Mouse (Mus musculus): ENCODE measurements around the gene Coq2.

The Coq2 gene

DNA sequence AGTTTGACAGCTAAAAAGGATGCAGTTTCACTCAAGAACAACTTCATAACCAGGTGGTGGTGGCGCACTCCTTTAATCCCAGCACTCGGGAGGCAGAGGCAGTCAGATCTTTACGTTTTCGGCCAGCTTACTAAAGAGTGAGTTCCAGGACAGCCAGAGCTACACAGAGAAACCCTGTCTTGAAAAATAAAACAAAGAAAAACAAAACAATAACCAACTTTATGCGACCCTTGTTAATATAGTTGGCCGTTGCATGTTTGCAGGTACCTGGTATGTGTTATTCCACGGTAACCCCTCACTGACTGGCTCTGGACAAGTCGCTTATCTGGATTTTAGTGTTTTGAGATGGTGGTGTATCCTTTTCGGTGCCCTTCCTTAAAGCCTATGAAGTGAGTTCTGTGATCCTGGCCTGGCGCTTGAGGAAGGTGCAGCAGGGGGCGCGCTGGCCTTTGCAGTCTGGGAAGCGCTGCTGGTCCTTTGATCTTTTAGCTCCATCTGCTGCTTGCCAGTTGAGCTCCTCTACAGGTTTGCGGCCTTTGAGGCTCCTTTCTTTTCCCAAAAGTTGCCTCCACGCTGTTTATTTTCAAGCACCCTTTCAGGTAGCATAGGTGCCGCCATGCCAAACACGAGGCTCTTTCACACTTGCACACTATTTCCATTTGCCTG lies at the start of gene Coq2:
TSS of gene Coq2 (minus strand) at position 430 of the 666 bp plus-strand sequence.
- peak; percentile 89 for DNase-seq (ENCODE audit: low spot score)

DNA sequence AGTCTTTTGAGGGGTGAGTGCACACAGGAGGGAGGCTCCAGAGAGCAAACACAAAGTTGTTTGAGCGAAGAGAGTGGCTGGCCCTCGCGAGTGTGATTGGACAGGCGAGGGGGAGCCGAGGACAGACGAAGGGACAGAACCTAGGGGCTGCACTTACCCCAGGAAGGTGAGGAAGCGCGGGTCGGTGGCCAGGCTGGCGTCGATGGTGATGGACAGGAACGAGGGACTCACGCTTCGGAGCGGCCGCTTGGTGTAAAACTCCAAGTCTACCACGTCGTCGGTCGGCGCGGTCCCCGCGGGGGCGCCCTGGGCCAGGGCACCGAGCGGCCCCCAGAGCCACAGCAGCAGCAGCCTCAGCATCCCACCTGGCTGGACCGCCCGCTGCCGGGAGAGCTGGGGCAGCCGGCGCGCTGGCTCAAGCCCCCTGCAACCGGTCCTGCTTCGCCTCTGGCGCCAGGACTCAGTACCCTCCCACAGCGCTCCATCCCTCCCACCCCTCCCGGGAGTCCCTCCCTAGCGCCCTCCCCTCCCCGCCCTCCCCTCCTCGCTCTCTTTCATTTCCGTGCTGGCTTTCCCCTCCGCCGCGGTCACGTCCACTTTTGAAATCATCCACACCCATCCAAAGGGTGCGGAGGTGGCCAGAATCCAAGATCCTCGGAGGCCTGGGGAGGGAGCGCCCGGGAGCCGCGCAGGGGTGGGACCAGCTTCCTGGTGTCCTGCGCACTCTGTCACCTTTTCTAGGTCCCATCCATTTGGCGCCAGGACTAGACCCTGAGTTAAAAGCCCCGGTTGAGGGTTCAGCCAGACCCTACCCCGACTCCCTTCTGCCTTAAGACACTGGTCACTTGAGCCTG lies 44.5 kb upstream of the Coq2 start, which contains the start of gene Hpse:
TSS of gene Hpse (minus strand) at position 482 of the 854 bp plus-strand sequence.
- peak; percentile 58 for DNase-seq (ENCODE audit: low spot score)

GRCm38 (mm10) chr5:100716762-100717161 lies 41.8 kb upstream of the Coq2 start:
- no peak for DNase-seq (ENCODE audit: low spot score)

GRCm38 (mm10) chr5:100711219-100711618 lies 36.3 kb upstream of the Coq2 start:
- DNase-seq (ENCODE audit: low spot score) = no peak

DNA sequence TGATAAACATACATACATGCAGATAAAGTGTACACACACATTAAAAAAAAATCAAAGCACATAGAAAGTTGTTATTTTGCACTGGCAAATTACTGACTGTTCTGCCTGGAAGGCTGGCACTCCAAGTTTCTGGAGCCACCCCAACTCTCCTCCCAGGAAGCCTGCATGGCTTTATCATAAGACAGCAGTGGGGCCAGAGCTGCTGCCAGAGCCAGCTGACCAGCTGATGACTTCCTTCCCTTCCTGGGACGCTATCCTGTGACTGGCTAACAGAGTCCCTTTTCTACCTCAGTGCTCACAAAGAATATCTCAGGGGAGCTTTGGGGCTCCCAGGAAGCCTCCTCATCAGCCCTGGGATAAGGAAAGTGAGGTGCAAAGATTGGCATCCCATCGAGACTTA lies 35.1 kb upstream of the Coq2 start:
- DNase-seq (ENCODE audit: low spot score) = no peak

DNA sequence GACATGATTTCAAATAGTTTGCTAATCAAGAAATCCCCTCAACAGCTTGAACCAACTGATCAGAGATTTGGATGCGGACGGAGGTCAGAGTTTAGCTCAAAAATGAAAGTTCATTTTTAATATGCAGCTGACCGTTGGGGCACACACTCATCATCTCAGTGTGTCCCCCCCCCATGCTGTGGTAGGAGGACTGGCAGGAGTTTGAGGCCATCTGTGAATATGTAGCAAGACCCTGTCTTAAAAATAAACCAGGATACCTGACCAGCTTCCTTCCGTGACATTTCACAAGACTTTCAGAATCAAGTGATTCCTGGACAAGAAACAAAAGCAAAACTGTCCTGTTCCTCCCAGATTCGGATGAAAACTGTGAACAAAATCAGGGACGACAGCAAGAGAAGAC lies 34.1 kb upstream of the Coq2 start:
- no peak for DNase-seq (ENCODE audit: low spot score)

- DNase-seq (ENCODE audit: low spot score) = no peak
Observed at GRCm38 (mm10) chr5:100706675-100707074, 31.7 kb upstream of the Coq2 start.

DNA sequence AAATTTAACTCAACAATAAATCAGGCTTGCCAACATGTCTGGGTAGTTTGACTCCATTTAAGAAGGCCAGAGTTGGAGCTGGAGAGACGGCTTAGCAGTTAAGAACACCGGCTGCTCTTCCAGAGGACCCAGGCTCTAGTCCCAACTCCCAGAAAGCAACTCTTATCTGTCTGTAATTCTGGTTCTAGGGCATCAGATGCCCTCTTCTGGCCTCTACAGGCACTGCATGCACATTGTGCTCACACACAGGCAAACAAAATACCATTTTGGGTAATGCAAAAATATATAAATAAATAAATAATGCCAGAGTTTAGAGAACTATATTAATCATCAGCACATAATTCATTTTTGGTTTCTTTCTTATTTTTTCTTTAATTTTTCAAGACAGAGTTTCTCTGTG lies 29.3 kb upstream of the Coq2 start:
- no peak for DNase-seq (ENCODE audit: low spot score)

DNA sequence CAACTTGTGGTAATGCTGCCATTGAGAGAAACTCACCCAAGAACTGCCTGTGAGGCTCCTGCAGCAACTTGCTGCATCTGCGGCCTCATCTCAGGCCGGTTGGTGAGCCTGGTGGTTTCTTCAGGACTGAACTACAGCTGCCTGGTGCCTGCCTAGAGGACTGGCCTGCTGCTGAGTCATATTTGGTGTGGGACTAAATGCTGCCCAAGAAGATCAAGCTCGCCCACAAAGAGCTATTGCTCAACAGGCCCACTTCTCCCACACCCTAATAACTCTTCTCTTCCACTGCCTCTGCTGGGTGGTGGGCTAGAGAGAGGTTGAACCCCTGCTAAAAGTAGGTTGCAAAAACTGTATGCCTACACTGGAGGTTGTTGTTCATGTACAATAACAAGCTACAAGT lies 27.4 kb upstream of the Coq2 start:
- no peak for DNase-seq (ENCODE audit: low spot score)

DNA sequence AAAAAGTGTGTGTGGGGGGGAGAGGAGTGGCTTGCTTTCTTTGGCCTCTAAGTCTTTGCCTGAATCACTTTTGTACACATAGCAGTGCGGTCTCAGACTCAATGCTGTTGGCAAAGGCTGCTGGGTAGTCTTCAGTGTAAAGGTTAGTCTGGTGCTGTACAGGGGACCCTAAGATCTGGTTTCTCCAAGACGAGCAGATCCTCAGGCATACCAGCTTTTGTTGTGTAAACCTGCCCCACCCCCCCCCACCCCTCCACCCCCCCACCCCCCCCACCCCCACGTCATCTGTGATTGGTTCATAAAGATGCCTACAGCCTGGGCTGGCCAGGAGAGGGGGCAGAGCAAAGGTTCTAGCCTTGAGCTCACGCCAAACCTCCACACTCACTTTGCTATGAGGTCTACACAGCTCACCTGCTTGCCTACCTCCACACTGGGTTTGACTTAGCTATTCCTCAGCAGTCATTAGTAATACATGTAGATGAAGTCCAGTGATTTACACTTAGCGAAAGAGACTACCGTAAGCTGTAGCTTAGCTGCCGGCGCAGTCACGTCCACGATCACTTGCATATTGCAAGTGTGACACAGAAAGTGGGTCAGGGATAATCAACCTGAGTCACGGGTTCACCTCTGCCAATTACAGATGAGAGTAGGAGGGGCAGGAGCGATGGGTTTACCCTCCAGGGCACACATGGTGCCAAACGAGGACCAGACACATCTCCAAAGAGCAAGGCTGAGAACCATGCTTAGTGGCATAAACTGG lies 26.1 kb upstream of the Coq2 start:
- DNase-seq (ENCODE audit: low spot score) = no peak

DNA sequence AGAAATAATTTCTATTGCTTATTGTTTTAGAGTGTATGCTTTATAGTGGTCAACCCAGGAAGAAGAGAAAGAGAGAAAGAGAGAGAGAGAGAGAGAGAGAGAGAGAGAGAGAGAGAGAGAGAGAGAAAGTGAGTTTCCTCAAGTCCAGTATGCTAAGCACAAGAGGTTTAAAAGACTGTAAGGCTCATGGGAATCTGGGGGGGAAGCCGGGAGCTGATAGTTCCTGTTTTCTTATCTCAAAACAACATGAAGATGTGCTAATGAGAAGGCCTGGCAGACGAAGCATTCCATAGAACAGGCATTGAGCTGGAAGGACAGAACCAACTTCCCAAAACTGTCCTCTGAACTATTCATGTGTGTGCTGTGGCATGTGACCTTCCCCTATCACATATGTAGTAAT lies 22.9 kb upstream of the Coq2 start:
- DNase-seq (ENCODE audit: low spot score) = no peak

DNA sequence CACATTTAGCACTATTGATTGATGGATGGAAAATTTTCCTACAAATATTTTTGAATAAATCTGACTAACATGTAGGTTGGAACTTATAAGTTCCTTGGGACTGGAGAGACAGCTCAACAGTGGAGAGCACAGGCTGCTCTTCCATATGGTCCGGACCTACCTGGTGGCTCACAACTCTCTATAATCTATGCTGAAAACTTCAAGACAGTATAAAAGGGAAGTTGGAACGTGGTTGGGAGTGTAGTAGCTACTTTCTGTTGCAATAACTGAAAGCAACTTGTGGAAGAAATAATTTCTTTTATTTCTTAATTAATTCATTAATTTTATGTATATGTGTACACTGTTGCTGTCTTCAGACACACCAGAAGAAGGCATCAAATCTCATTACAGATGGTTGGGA lies 22.5 kb upstream of the Coq2 start:
- no peak for DNase-seq (ENCODE audit: low spot score)

- no peak for DNase-seq (ENCODE audit: low spot score)
Observed at GRCm38 (mm10) chr5:100685631-100686030, 10.7 kb upstream of the Coq2 start.

GRCm38 (mm10) chr5:100680542-100680933 lies 5.6 kb upstream of the Coq2 start:
- no peak for DNase-seq (ENCODE audit: low spot score)

- no peak for DNase-seq (ENCODE audit: low spot score)
Observed at GRCm38 (mm10) chr5:100679911-100680541, 5.1 kb upstream of the Coq2 start.

GRCm38 (mm10) chr5:100673745-100674486 lies 1.0 kb downstream of the Coq2 start:
- DNase-seq (ENCODE audit: low spot score) = peak; percentile 94

DNA sequence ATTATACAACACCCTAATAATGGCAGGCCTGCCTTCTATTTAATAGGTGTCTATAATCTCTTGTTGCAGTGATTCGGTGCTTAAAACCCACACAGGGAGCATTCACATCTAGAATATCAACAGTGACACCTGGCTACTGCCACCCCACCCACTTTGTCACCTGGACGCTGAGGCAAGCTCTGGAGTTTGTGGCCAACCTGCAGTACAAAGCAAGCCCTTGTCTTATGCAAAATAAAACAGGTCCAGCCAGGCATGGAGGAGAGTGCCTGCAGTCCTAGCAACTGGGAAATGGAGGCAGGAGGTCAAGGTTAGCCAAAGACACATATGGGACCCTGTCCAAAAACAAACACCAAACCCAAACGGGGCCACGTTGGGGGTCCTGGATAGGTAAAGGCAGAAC lies 2.5 kb downstream of the Coq2 start:
- DNase-seq (ENCODE audit: low spot score) = no peak

DNA sequence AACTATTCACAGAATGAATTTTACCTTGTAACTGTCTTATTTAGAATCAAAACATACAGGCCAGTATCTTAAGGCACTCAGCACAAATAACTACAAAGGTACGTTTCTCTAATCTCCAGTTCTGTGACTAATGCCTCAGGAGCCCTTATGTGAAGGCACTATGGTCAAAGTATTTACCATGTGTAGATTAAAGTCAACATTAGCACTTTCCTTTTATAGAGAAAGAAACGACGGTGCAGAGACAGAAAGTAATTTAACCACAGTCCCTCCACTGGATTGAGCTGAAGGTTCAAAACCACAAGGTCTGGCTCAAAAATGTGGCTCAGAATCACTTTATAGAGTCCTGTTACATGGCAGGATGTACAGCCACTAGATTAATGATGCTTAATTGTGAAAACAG lies 3.0 kb downstream of the Coq2 start:
- no peak for DNase-seq (ENCODE audit: low spot score)

GRCm38 (mm10) chr5:100671398-100671797 lies 3.5 kb downstream of the Coq2 start:
- DNase-seq (ENCODE audit: low spot score) = peak; percentile 72

DNA sequence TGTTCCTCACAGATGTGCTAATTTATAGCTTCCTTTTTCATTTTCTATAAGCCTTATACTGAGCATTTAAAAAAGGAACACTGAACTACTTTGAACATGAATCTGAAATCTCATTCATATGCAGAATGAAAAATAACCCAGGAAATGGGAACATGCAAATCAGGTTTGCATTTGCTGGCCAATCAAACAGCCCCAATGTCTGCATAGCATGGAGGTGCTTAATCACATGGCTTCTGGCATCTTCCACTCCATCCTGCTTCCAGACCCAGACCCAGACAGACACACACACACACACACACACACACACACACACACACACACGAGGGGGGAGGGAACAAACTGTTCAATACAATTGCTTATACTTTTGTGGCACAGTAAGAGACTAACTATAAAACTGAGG lies 8.0 kb downstream of the Coq2 start:
- DNase-seq (ENCODE audit: low spot score) = no peak

- DNase-seq (ENCODE audit: low spot score) = peak; percentile 59
Observed at GRCm38 (mm10) chr5:100663854-100664253, 11.1 kb downstream of the Coq2 start.

DNA sequence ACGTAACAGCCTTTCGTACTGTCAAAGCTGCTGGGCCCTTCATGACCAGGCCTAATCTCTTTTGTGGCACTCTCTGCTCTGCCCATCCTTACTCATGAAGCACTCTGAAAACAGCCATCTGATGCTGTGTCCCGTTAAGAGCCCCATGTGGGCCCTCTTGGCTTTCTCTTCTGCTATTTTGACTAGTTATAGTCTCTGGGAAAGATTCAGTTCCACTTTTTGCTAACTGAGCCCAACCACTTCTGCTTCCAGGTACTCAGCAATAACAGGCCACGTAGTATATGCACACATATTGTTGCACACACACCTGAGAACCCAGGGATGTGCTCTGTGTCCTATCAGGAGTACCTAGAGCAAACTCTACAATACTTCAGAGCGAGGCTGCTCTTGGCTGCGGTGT lies 11.9 kb downstream of the Coq2 start:
- DNase-seq (ENCODE audit: low spot score) = no peak

Measured in testis, postnatal 10 days (tissue).